Mouse (Mus musculus) G1E (cell line): ENCODE data around the gene Atf6b.

ENCODE experiments used
- CTCF ChIP-seq: IDR thresholded peaks from 2 replicates; pipeline ENCODE4 v1.5.1; 2012; ENCODE audit warnings: low read depth, low read length, inconsistent platforms, mixed read lengths
- POLR2AphosphoS5 ChIP-seq: IDR thresholded peaks from 2 replicates; pipeline ENCODE4 v1.6.1; 2012; ENCODE audit warnings: low read depth, low read length, inconsistent platforms; ENCODE audit not compliant: insufficient replicate concordance
- TAL1 ChIP-seq: conservative IDR thresholded peaks from 2 replicates; pipeline ENCODE4 v1.6.1; 2012; ENCODE audit warnings: low read depth, low read length, inconsistent platforms, mixed read lengths

DNA sequence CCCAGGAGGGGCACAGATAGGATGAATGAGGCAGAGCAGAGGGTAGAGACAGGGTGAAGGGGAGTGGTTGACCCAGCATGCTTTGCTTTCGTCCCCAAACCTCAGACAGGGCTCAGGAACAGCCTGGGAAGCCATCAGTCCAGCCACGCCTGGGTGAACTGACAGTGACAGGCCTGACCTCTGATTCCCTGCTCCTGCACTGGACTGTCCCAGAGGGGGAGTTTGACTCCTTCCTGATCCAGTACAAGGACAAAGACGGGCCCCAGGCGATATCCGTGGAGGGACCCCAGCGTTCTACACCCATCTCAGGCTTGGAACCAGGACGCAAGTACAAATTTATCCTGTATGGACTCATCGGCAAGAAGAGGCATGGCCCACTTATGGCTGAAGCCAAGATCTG lies 36.2 kb downstream of the Atf6b start:
- no peak for TF ChIP-seq CTCF
- TF ChIP-seq TAL1: no peak
- TF ChIP-seq POLR2AphosphoS5: no peak
